8 mouse cellular contexts compared by ENCODE assay signal in the genomic region with DNA sequence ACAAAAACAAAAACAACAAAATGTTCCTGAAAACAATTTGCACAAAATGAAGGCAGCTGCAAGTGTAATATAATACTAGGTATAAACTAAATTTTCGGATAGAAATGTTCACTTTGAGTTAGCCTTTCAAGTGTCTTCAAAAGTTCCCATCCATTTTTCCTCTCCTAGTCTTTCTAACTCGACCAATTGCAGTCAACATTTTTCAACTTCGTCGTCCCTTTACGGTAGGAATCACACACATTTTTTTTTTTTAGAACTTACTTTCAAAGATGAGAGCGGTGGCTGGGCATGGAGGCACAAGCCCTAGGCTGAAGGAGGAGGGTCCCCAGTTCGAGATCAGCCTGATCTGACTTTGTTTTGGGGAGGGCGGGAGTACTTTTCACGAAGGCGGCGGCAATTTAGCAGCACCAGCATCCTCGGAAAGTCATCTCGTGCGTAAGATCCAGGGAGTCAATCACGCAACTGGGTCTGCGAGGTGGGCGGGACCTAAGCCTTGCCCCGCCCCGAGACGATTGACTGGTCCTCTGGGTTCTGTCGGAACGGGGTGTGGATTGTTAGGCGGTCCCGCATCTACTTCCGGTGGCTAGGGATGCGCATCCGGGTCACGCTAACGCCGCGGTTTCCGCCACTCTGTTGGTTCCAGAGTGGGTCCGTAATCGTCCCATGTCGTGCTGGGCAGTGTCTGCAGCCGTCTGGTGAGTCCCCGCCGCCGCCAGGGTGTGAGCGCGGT. TPM values are rescaled to one million over a fixed set of nuclear protein-coding genes. Genes with fewer than 3 reads are reported as not detected.
DNase-seq lines count a peak whose midpoint lies in the region; ATAC-seq lines count a peak whose summit lies in the region.

Gene Eya3 (plus strand): TSS at position 527 of the 730 bp plus-strand sequence.

- peak; percentile 90 for DNase-seq in WW6 (ENCODE audit: low read depth, low spot score)
- DNase-seq in cerebellum, postnatal 4 days (ENCODE audit: low spot score in 2 of 2) = peak; percentile 85 to 94
- peak; percentile 94 for DNase-seq in gastrocnemius, adult 18-20 months (ENCODE audit: low spot score)
- DNase-seq in left cerebral cortex, adult 18-20 months (ENCODE audit: low spot score in 2 of 2) = peak; percentile 91 to 94
- peak; percentile 95 for DNase-seq in right cerebral cortex, adult 18-20 months
- peak; percentile 78 for DNase-seq in urinary bladder, postnatal 10 days (ENCODE audit: low spot score)

- H3K27ac ChIP-seq in hindbrain, embryonic 16.5 days (ENCODE audit: low read depth, low read length) = peak within 1 kb of the TSS; percentile 82
- peak within 1 kb of the TSS; percentile 64 for H3K27ac ChIP-seq in macrophage

- 0 out of 2 replicates have a peak, but pooled peaks cover 2% of the 10 kb centered on the region for H3K36me3 ChIP-seq in hindbrain, embryonic 16.5 days (ENCODE audit: control insufficient read depth, insufficient read depth, low read length)
- peaks cover 6% of the 10 kb centered on the region; the same call in 1 of the 2 replicates for H3K36me3 ChIP-seq in macrophage (ENCODE audit: inconsistent target)

- peak; percentile 99 for ATAC-seq in hindbrain, embryonic 16.5 days

- WGBS in hindbrain, embryonic 16.5 days = under 1% methylated on average over 39 of the region's 41 CpGs
- WGBS in macrophage (ENCODE audit: missing documents) = under 1% methylated on average over 40 of the region's 41 CpGs

- H3K27me3 ChIP-seq in hindbrain, embryonic 16.5 days (replicated peaks; ENCODE audit: control insufficient read depth, insufficient read depth, low read length) = no peaks in the 10 kb centered on the region

- peaks cover 9% of the 10 kb centered on the region for H3K4me1 ChIP-seq in hindbrain, embryonic 16.5 days (ENCODE audit: control insufficient read depth, insufficient read depth, low read depth, low read length)

- H3K4me3 ChIP-seq in hindbrain, embryonic 16.5 days (ENCODE audit: low read length) = peak within 1 kb of the TSS; percentile 89
- peak within 1 kb of the TSS; percentile 92 for H3K4me3 ChIP-seq in macrophage (ENCODE audit: inconsistent target)

- H3K79me2 ChIP-seq in macrophage (ENCODE audit: inconsistent target) = peaks cover 77% of the 10 kb centered on the region

- H3K9ac ChIP-seq in hindbrain, embryonic 16.5 days (ENCODE audit: low read depth, low read length) = peak within 1 kb of the TSS; percentile 86

- no peaks in the 10 kb centered on the region for H3K9me3 ChIP-seq in hindbrain, embryonic 16.5 days (ENCODE audit: control insufficient read depth, low read length)

- H3K4me2 ChIP-seq in hindbrain, embryonic 16.5 days (ENCODE audit: low read length) = peak within 1 kb of the TSS; percentile 96

RNA-seq across cellular contexts. Expression of gene Eya3, which starts in this region (rescaled TPM):
- 10 to 100 TPM; 11.7 to 13.4 TPM for total RNA-seq in gastrocnemius, adult 18-20 months (2021)
- polyA plus RNA-seq in hindbrain, embryonic 16.5 days (2015; fragmentation: Nextera tagmentation; extraction: Ambion mirVana) = 9.5 and 12.1 TPM in 2 replicates
- total RNA-seq in left cerebral cortex, adult 18-20 months (2021) = 10 to 100 TPM; 32.3 to 34.6 TPM
- 100 to 1,000 TPM in 5 of 26 experiments, 10 to 100 TPM in 21; 37.9 to 115 (median 78.3) TPM for total RNA-seq in macrophage (2018; cell fraction: chromatin; rRNA removed)
- total RNA-seq in macrophage (2018; cell fraction: cytosol; rRNA removed) = 10 to 100 TPM; 26.3 to 45.4 (median 36.3) TPM
- total RNA-seq in macrophage (2018; cell fraction: nucleus; rRNA removed) = 10 to 100 TPM; 30.6 to 83.4 (median 48.7) TPM
- polyA plus RNA-seq in macrophage (2018) = 29.7 to 70.2 TPM (median 32.1 TPM) in 3 replicates

Comparison
In these comparisons a context has a peak if more than half of its experiments do, and no peak if none do; other contexts are left out.
1. Peak in every context shown above with its lines: DNase-seq, ATAC-seq, H3K4me3 ChIP-seq and H3K27ac ChIP-seq.